Mouse (Mus musculus) CH12.LX (cell line): ENCODE measurements at regions not wholly inside any gene's neighbourhood (a gene's known extent, or its start where the extent isn't known, plus 50 kb on each side); places are given as distances from the start of the nearest gene placed in this dataset.

Experiments used
- BHLHE40 ChIP-seq: IDR thresholded peaks from 2 replicates; pipeline ENCODE4 v1.6.1; 2011; ENCODE audit warnings: mild to moderate bottlenecking, low read depth, low read length, improper control_type of control experiment
- CHD2 ChIP-seq: IDR thresholded peaks from 2 replicates; pipeline ENCODE4 v1.6.1; 2011; ENCODE audit warnings: low read length, improper control_type of control experiment
- CTCF ChIP-seq, 2 experiments: IDR thresholded peaks in 1 of 2; conservative IDR thresholded peaks in 1 of 2; 2 replicates each; pipeline ENCODE4 v1.5.1; 2011 to 2012; ENCODE audit warnings: low read depth in 2 of 2, low read length in 2 of 2, improper control_type of control experiment in 1 of 2, inconsistent platforms in 1 of 2, mild to moderate bottlenecking in 1 of 2, moderate library complexity in 1 of 2
- E2F4 ChIP-seq: IDR thresholded peaks from 2 replicates; pipeline ENCODE4 v1.6.1; 2011; ENCODE audit warnings: low read depth, low read length, improper control_type of control experiment; ENCODE audit not compliant: insufficient replicate concordance
- EP300 ChIP-seq: IDR thresholded peaks from 2 replicates; pipeline ENCODE4 v1.6.1; 2011; ENCODE audit warnings: low read length, improper control_type of control experiment
- GABPA ChIP-seq: IDR thresholded peaks from 2 replicates; pipeline ENCODE4 v1.6.1; 2012; ENCODE audit warnings: low read depth, low read length, improper control_type of control experiment, inconsistent platforms; ENCODE audit not compliant: insufficient replicate concordance
- MXI1 ChIP-seq: IDR thresholded peaks from 2 replicates; pipeline ENCODE4 v1.6.1; 2011; ENCODE audit warnings: mild to moderate bottlenecking, low read depth, low read length, improper control_type of control experiment
- MYC ChIP-seq: IDR thresholded peaks from 2 replicates; pipeline ENCODE4 v1.6.1; 2011; ENCODE audit warnings: low read depth, mild to moderate bottlenecking, improper control_type of control experiment, low read length
- POLR2A ChIP-seq: IDR thresholded peaks from 2 replicates; pipeline ENCODE4 v1.6.1; 2011; ENCODE audit warnings: low read depth, mild to moderate bottlenecking, improper control_type of control experiment, low read length
- USF2 ChIP-seq: conservative IDR thresholded peaks from 2 replicates; pipeline ENCODE4 v1.6.1; 2011; ENCODE audit warnings: low read depth, low read length, improper control_type of control experiment
- ZC3H11A ChIP-seq: IDR thresholded peaks from 2 replicates; pipeline ENCODE4 v1.6.1; 2012; ENCODE audit warnings: low read depth, mild to moderate bottlenecking, inconsistent platforms, low read length, improper control_type of control experiment
- ZKSCAN1 ChIP-seq: IDR thresholded peaks from 2 replicates; pipeline ENCODE4 v1.6.1; 2012; ENCODE audit warnings: low read depth, inconsistent platforms, low read length, improper control_type of control experiment, borderline replicate concordance

DNA sequence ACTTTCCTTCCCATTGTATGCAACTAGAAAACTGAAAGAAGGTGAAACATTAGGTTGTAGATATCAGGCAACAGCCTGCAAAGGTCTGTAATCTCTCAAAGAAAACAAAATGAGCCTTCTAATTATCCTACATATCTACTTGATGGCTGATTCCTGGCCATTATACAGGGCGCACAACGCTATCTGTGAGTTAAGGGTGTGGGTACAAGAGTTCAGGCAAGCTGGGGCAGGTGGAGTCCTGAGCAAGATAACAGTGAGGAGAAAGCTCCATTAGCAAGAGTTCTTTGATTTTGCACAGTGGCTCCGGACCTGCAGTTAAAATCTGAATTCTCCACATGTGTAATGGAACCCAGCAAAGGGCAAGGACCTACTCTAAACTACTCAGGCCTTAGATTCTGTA lies 261.7 kb downstream of the Arl4a start:
- TF ChIP-seq CHD2 (no peak), BHLHE40 (no peak), CTCF (conservative IDR thresholded peaks at IDR 0.05 in 1 of 2, IDR thresholded peaks at IDR 0.05 in 1 of 2; ENCODE audit: low read depth in 2 of 2, low read length in 2 of 2) (no peak), POLR2A (no peak), MYC (no peak), E2F4 (no peak), ZC3H11A (no peak), GABPA (no peak), MXI1 (no peak), ZKSCAN1 (no peak), EP300 (no peak), USF2 (no peak)
